Mouse (Mus musculus): ENCODE results near the gene Dock1. TPM values are rescaled to one million over a fixed set of nuclear protein-coding genes. Genes with fewer than 3 reads are reported as not detected.

The Dock1 gene
- polyA plus RNA-seq, 1 experiment, result 59.7 TPM

GRCm38 (mm10) chr7:134747059-134747458, 76.6 kb downstream of the Dock1 start:
- no peaks in the 10 kb centered on the region; the same call in 1 of the 2 replicates for H3K4me1 ChIP-seq (ENCODE audit: control insufficient read depth, insufficient read depth, low read length)
- no peak overlapping the region for H3K27ac ChIP-seq (ENCODE audit: insufficient read depth, low read length)
- H3K4me3 ChIP-seq (ENCODE audit: insufficient read depth, low read length), result no peak overlapping the region
- TF ChIP-seq POLR2A (IDR thresholded peaks at IDR 0.05; ENCODE audit: low read depth, low read length), result no peak
- TF ChIP-seq CTCF (IDR thresholded peaks at IDR 0.05; ENCODE audit: borderline replicate concordance, insufficient read depth, low read length), result no peak

GRCm38 (mm10) chr7:134748376-134748775, 77.9 kb downstream of the Dock1 start:
- TF ChIP-seq POLR2A (IDR thresholded peaks at IDR 0.05; ENCODE audit: low read depth, low read length) (no peak), CTCF (IDR thresholded peaks at IDR 0.05; ENCODE audit: borderline replicate concordance, insufficient read depth, low read length) (no peak)
- no peak overlapping the region for H3K4me3 ChIP-seq (ENCODE audit: insufficient read depth, low read length)
- no peak overlapping the region for H3K27ac ChIP-seq (ENCODE audit: insufficient read depth, low read length)
- H3K4me1 ChIP-seq (ENCODE audit: control insufficient read depth, insufficient read depth, low read length), result no peaks in the 10 kb centered on the region; the same call in 1 of the 2 replicates

DNA sequence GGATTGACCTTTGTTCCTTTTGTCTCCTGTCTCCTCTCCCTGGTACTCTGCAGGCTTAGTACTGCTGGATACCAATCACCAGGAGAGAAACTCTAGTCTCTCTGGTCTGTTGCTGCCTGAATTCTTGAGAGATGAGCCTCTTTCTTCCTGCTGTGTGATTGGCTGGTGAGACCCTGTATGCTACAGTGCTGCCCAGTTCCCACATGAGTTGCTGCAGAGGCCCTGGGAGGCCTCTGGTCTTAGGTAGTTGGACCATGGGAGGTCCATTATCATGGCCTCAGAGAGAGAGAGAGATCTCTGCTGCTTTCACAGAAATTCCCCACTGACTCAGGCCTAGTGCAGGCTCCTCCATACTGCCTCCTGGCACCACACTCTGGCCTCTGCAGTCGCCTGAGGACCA, 79.2 kb downstream of the Dock1 start:
- Histone ChIP-seq H3K4me1 (ENCODE audit: control insufficient read depth, insufficient read depth, low read length) (no peaks in the 10 kb centered on the region; the same call in 1 of the 2 replicates), H3K27ac (ENCODE audit: insufficient read depth, low read length) (no peak overlapping the region), H3K4me3 (ENCODE audit: insufficient read depth, low read length) (no peak overlapping the region)
- TF ChIP-seq POLR2A (IDR thresholded peaks at IDR 0.05; ENCODE audit: low read depth, low read length) (no peak), CTCF (IDR thresholded peaks at IDR 0.05; ENCODE audit: borderline replicate concordance, insufficient read depth, low read length) (no peak)

DNA sequence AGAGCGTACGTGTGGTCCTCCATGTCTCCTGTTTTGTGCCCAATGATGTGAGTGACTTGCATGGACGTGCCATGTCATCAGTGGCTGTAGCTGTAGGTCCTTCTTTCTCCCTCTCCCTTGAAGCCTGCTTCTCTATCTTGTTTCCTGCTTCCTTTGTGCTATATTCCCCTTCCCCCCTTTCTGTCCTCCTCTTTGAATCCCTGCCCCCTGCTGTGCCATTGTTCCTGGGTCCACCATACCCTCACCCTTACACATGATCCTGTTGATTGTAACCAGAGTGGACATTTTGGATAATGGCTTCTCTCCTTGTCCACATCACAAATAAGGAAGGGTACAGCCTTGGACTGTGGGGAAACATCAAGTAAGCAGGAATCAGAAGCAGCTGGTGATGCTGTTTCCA, 81.0 kb downstream of the Dock1 start:
- Histone ChIP-seq H3K4me3 (ENCODE audit: insufficient read depth, low read length) (no peak overlapping the region), H3K27ac (ENCODE audit: insufficient read depth, low read length) (no peak overlapping the region), H3K4me1 (ENCODE audit: control insufficient read depth, insufficient read depth, low read length) (no peaks in the 10 kb centered on the region; the same call in 1 of the 2 replicates)
- no peak for TF ChIP-seq CTCF (IDR thresholded peaks at IDR 0.05; ENCODE audit: borderline replicate concordance, insufficient read depth, low read length)
- no peak for TF ChIP-seq POLR2A (IDR thresholded peaks at IDR 0.05; ENCODE audit: low read depth, low read length)

GRCm38 (mm10) chr7:134753417-134753816, 83.0 kb downstream of the Dock1 start:
- no peak for TF ChIP-seq CTCF (IDR thresholded peaks at IDR 0.05; ENCODE audit: borderline replicate concordance, insufficient read depth, low read length)
- TF ChIP-seq POLR2A (IDR thresholded peaks at IDR 0.05; ENCODE audit: low read depth, low read length), result no peak
- Histone ChIP-seq H3K4me3 (ENCODE audit: insufficient read depth, low read length) (no peak overlapping the region), H3K4me1 (ENCODE audit: control insufficient read depth, insufficient read depth, low read length) (no peaks in the 10 kb centered on the region; the same call in 1 of the 2 replicates), H3K27ac (ENCODE audit: insufficient read depth, low read length) (no peak overlapping the region)

- no peak overlapping the region for H3K27ac ChIP-seq (ENCODE audit: insufficient read depth, low read length)
- no peak overlapping the region for H3K4me3 ChIP-seq (ENCODE audit: insufficient read depth, low read length)
- H3K4me1 ChIP-seq (ENCODE audit: control insufficient read depth, insufficient read depth, low read length), result no peaks in the 10 kb centered on the region
- TF ChIP-seq CTCF (IDR thresholded peaks at IDR 0.05; ENCODE audit: borderline replicate concordance, insufficient read depth, low read length) (no peak), POLR2A (IDR thresholded peaks at IDR 0.05; ENCODE audit: low read depth, low read length) (no peak)
These were observed 87.2 kb downstream of the Dock1 start for GRCm38 (mm10) chr7:134757605-134758004.

GRCm38 (mm10) chr7:134761799-134762198, 91.3 kb downstream of the Dock1 start:
- TF ChIP-seq POLR2A (IDR thresholded peaks at IDR 0.05; ENCODE audit: low read depth, low read length) (no peak), CTCF (IDR thresholded peaks at IDR 0.05; ENCODE audit: borderline replicate concordance, insufficient read depth, low read length) (no peak)
- Histone ChIP-seq H3K4me1 (ENCODE audit: control insufficient read depth, insufficient read depth, low read length) (no peaks in the 10 kb centered on the region), H3K4me3 (ENCODE audit: insufficient read depth, low read length) (no peak overlapping the region), H3K27ac (ENCODE audit: insufficient read depth, low read length) (no peak overlapping the region)

DNA sequence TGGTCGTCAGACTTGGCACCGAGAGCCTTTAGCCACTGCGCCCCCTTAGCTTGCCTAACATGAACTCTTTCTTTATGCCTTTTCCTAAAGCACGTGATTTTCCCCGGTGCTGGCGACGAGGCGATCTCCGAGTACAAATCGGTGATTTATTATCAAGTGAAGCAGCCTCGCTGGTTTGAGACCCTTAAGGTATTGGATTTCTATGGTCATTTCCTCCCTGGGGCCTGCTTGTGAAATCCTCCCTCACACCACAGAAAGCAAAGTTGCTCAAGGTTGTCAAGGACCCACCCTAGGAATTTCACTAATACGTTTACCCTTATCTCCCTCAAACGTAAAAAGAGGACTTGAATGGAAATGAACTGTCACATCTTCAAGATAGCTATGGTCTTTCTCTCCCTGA, 94.7 kb downstream of the Dock1 start:
- H3K27ac ChIP-seq (ENCODE audit: insufficient read depth, low read length), result no peak overlapping the region
- H3K4me3 ChIP-seq (ENCODE audit: insufficient read depth, low read length), result no peak overlapping the region
- H3K4me1 ChIP-seq (ENCODE audit: control insufficient read depth, insufficient read depth, low read length), result no peaks in the 10 kb centered on the region
- TF ChIP-seq POLR2A (IDR thresholded peaks at IDR 0.05; ENCODE audit: low read depth, low read length), result no peak
- TF ChIP-seq CTCF (IDR thresholded peaks at IDR 0.05; ENCODE audit: borderline replicate concordance, insufficient read depth, low read length), result no peak

- TF ChIP-seq CTCF (IDR thresholded peaks at IDR 0.05; ENCODE audit: borderline replicate concordance, insufficient read depth, low read length) (no peak), POLR2A (IDR thresholded peaks at IDR 0.05; ENCODE audit: low read depth, low read length) (no peak)
- H3K27ac ChIP-seq (ENCODE audit: insufficient read depth, low read length), result no peak overlapping the region
- no peak overlapping the region for H3K4me3 ChIP-seq (ENCODE audit: insufficient read depth, low read length)
- peaks cover 23% of the 10 kb centered on the region for H3K4me1 ChIP-seq (ENCODE audit: control insufficient read depth, insufficient read depth, low read length)
These were observed 100.9 kb downstream of the Dock1 start for GRCm38 (mm10) chr7:134771314-134771713.

DNA sequence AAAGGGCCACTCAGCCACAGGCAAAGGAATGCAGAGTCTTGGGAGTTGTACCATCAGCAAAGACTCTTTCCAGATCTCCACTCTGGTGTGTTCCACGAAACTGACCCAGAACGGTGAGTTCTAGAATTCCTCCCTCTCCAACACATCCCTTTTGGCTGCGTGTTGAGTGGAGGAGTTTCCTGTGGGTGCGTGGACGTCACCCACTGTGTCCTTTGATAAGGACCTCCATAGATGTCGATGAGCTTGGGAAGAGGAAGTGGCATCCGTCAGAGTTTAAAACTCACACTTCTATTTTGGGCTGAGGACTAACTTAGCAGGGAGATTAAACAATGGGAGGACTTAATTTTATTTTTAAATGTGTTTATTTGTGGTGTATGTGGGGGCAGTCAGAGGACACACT, 101.9 kb downstream of the Dock1 start:
- Histone ChIP-seq H3K4me3 (ENCODE audit: insufficient read depth, low read length) (no peak overlapping the region), H3K27ac (ENCODE audit: insufficient read depth, low read length) (peak overlapping the region; percentile 87), H3K4me1 (ENCODE audit: control insufficient read depth, insufficient read depth, low read length) (peaks cover 23% of the 10 kb centered on the region)
- TF ChIP-seq POLR2A (IDR thresholded peaks at IDR 0.05; ENCODE audit: low read depth, low read length), result no peak
- no peak for TF ChIP-seq CTCF (IDR thresholded peaks at IDR 0.05; ENCODE audit: borderline replicate concordance, insufficient read depth, low read length)

Measured in embryonic fibroblast, embryonic 13.5 days (primary cell).